Mouse (Mus musculus) small intestine, adult 2 months (tissue): ENCODE data around the gene Wdr6. TPM values are rescaled to one million over a fixed set of nuclear protein-coding genes. Genes with fewer than 3 reads are reported as not detected.
A peak's percentile ranks its signal among the peaks of the same experiment; 100 is the strongest.

ENCODE experiments used
- H3K27ac ChIP-seq: fragments of 200-500 bp; 2 replicates; pipeline ENCODE4 v1.5.1; 2012; ENCODE audit warnings: low read depth, low read length, control low read depth, inconsistent platforms; ENCODE audit not compliant: insufficient read depth
- H3K27me3 ChIP-seq: fragments of 200-500 bp; 2 replicates; pipeline ENCODE4 v1.6.1; 2012; ENCODE audit warnings: mild to moderate bottlenecking, moderate library complexity, low read length, inconsistent platforms; ENCODE audit not compliant: control insufficient read depth, insufficient read depth
- H3K36me3 ChIP-seq: fragments of 200-500 bp; 2 replicates; pipeline ENCODE4 v1.6.1; 2012; ENCODE audit warnings: mild to moderate bottlenecking, low read length, control low read depth, inconsistent platforms; ENCODE audit not compliant: control insufficient read depth, insufficient read depth
- H3K4me1 ChIP-seq: fragments of 200-500 bp; 2 replicates; pipeline ENCODE4 v1.6.1; 2012; ENCODE audit warnings: low read length, inconsistent platforms, mixed read lengths; ENCODE audit not compliant: control insufficient read depth, insufficient read depth, insufficient read length
- H3K4me3 ChIP-seq: fragments of 200-500 bp; 2 replicates; pipeline ENCODE4 v1.5.1; 2012; ENCODE audit warnings: low read depth, mild to moderate bottlenecking, control low read depth, inconsistent platforms, low read length, moderate library complexity
- CTCF ChIP-seq: fragments of 200-500 bp; IDR thresholded peaks from 2 replicates; pipeline ENCODE4 v1.5.1; 2012; ENCODE audit warnings: low read depth, mild to moderate bottlenecking, control low read depth, inconsistent platforms, low read length, moderate library complexity, mixed read lengths; ENCODE audit not compliant: insufficient replicate concordance, insufficient read length; ENCODE audit errors: extremely low read depth
- POLR2A ChIP-seq: fragments of 200-500 bp; IDR thresholded peaks from 2 replicates; pipeline ENCODE4 v1.6.1; 2012; ENCODE audit warnings: low read depth, mild to moderate bottlenecking, control low read depth, inconsistent platforms, low read length, moderate library complexity
- WGBS: fragments of 180-500 bp; shearing (Covaris S2); methylation state at CpG from one replicate; pipeline ENCODE4 v1.1.7; 2018; 5-methylcytosine and 5-hydroxymethylcytosine counted together
- polyA plus RNA-seq: library from polyadenylated mRNA; depleted of rRNA; stranded (reverse); fragments of >200 nt; gene quantifications from 2 replicates; pipeline ENCODE4 v1.2.3, GENCODE M21; 2012

Wdr6 gene
- polyA plus RNA-seq, 1 experiment, result 15.9 TPM

- TF ChIP-seq CTCF (peak; percentile 54; the same call in 1 of the 2 replicates), POLR2A (no peak)
- Histone ChIP-seq H3K4me1 (peaks cover 7% of the 10 kb centered on the region), H3K36me3 (peaks cover 18% of the 10 kb centered on the region), H3K27ac (no peak overlapping the region), H3K4me3 (no peak overlapping the region), H3K27me3 (no peaks in the 10 kb centered on the region)
- WGBS, result 70% methylated on average over 26 of the region's 26 CpGs
These were observed 4.5 kb downstream of the Wdr6 start for GRCm38 (mm10) chr9:108573774-108574690.

- Histone ChIP-seq H3K27ac (no peak overlapping the region), H3K4me1 (peaks cover 10% of the 10 kb centered on the region), H3K36me3 (peaks cover 18% of the 10 kb centered on the region), H3K4me3 (no peak overlapping the region), H3K27me3 (no peaks in the 10 kb centered on the region)
- WGBS, result 83% methylated on average over 10 of the region's 10 CpGs
- TF ChIP-seq POLR2A (no peak), CTCF (no peak)
These were observed 6.2 kb downstream of the Wdr6 start for GRCm38 (mm10) chr9:108572321-108572720.

GRCm38 (mm10) chr9:108571401-108571973, 7.1 kb downstream of the Wdr6 start:
- Histone ChIP-seq H3K27me3 (no peaks in the 10 kb centered on the region), H3K36me3 (peaks cover 18% of the 10 kb centered on the region), H3K27ac (no peak overlapping the region), H3K4me3 (no peak overlapping the region), H3K4me1 (peaks cover 10% of the 10 kb centered on the region)
- TF ChIP-seq CTCF, result no peak
- TF ChIP-seq POLR2A, result no peak
- 92% methylated on average over 16 of the region's 16 CpGs for WGBS

- H3K27ac ChIP-seq, result no peak overlapping the region
- peaks cover 20% of the 10 kb centered on the region for H3K36me3 ChIP-seq
- peaks cover 14% of the 10 kb centered on the region for H3K4me1 ChIP-seq
- no peaks in the 10 kb centered on the region for H3K27me3 ChIP-seq
- 1% methylated on average over 40 of the region's 40 CpGs for WGBS
- no peak for TF ChIP-seq POLR2A
- TF ChIP-seq CTCF, result peak; percentile 69; the same call in 1 of the 2 replicates
- peak overlapping the region; percentile 88 for H3K4me3 ChIP-seq
These were observed 8.2 kb downstream of the Wdr6 start for GRCm38 (mm10) chr9:108570207-108570896.

GRCm38 (mm10) chr9:108569381-108570206, 8.9 kb downstream of the Wdr6 start, which contains the start of gene Dalrd3:
Gene Dalrd3, plus strand, starts transcription at chr9:108569886.
- WGBS, result 2% methylated on average over 42 of the region's 42 CpGs

GRCm38 (mm10) chr9:108568511-108568921, 10.0 kb downstream of the Wdr6 start:
- H3K36me3 ChIP-seq, result peaks cover 22% of the 10 kb centered on the region
- TF ChIP-seq CTCF (no peak), POLR2A (no peak)
- H3K4me1 ChIP-seq, result peaks cover 17% of the 10 kb centered on the region
- peak overlapping the region; percentile 83 for H3K27ac ChIP-seq
- no peaks in the 10 kb centered on the region for H3K27me3 ChIP-seq
- 19% methylated on average over 17 of the region's 17 CpGs for WGBS
- H3K4me3 ChIP-seq, result peak overlapping the region; percentile 92

More at GRCm38 (mm10) chr9:108569381-108570206, 8.9 kb downstream of the Wdr6 start, which contains the start of gene Dalrd3:
- Histone ChIP-seq H3K36me3 (peaks cover 20% of the 10 kb centered on the region), H3K27me3 (no peaks in the 10 kb centered on the region), H3K27ac (peak within 1 kb of the TSS; percentile 83), H3K4me3 (peak within 1 kb of the TSS; percentile 92), H3K4me1 (peaks cover 14% of the 10 kb centered on the region)
- TF ChIP-seq POLR2A (no peak; the same call in 1 of the 2 replicates), CTCF (no peak)

- TF ChIP-seq POLR2A (no peak), CTCF (no peak)
- WGBS, result 2% methylated on average over 18 of the region's 18 CpGs
- H3K27me3 ChIP-seq, result no peaks in the 10 kb centered on the region
- H3K27ac ChIP-seq, result peak overlapping the region; percentile 83
- H3K36me3 ChIP-seq, result peaks cover 22% of the 10 kb centered on the region
- H3K4me3 ChIP-seq, result peak overlapping the region; percentile 92
- H3K4me1 ChIP-seq, result peaks cover 17% of the 10 kb centered on the region
These were observed 10.6 kb downstream of the Wdr6 start for GRCm38 (mm10) chr9:108567931-108568419.
